Mouse (Mus musculus) spleen, adult 2 months (tissue): ENCODE measurements at regions not wholly inside any gene's neighbourhood (a gene's known extent, or its start where the extent isn't known, plus 50 kb on each side); places are given as distances from the start of the nearest gene placed in this dataset.

Experiments
- CTCF ChIP-seq: fragments of 200-500 bp; IDR thresholded peaks from 2 replicates; pipeline ENCODE4 v1.5.1; 2011; ENCODE audit warnings: mild to moderate bottlenecking, inconsistent platforms; ENCODE audit not compliant: insufficient read depth, insufficient read length, insufficient replicate concordance; ENCODE audit errors: extremely low read depth
- POLR2A ChIP-seq: fragments of 200-500 bp; IDR thresholded peaks from 2 replicates; pipeline ENCODE4 v1.6.1; 2011; ENCODE audit warnings: low read depth, low read length, inconsistent platforms

DNA sequence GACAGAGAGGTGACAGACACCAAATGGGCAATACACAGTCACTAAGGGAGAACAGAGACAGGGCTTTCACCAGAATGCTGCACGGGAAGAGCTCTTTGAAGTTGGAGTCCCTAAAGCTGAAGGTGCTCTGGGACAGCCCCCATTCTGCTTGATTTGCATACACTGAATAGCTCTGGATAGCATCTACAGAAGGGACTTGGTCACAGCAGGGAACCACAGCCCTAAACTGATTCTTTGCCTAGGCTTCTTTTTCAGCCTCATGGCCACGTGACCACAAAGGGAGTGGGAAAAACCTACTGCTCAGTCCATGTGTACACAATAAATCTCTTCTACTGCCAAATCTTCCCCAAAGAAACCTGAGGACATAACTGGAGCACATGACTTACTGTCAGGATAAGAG, 221.3 kb downstream of the Opa1 start:
- TF ChIP-seq POLR2A, result no peak
- no peak for TF ChIP-seq CTCF
